Mouse (Mus musculus) CH12.LX (cell line): ENCODE results near the gene Jhy. TPM values are rescaled to one million over a fixed set of nuclear protein-coding genes. Genes with fewer than 3 reads are reported as not detected.

ENCODE experiments used
- DNase-seq: peaks from one replicate; pipeline ENCODE4 v3.0.0-alpha.2; 2013; ENCODE audit errors: extremely low read depth
- H3K27ac ChIP-seq: 2 replicates; pipeline ENCODE4 v1.5.1; 2012; ENCODE audit warnings: low read depth, mild to moderate bottlenecking, control low read depth, moderate library complexity; ENCODE audit not compliant: insufficient read depth
- H3K27me3 ChIP-seq: replicated peaks from 2 replicates; pipeline ENCODE3; 2012; ENCODE audit warnings: inconsistent platforms
- H3K36me3 ChIP-seq, 2 experiments: replicated peaks in 1 of 2; 2 replicates each; pipeline versions ENCODE3 to v1.6.1; 2012; ENCODE audit warnings: inconsistent platforms in 1 of 2, low read length in 1 of 2, mild to moderate bottlenecking in 1 of 2, mixed read lengths in 1 of 2, moderate library complexity in 1 of 2; ENCODE audit not compliant: control insufficient read depth in 1 of 2, insufficient read depth in 1 of 2
- H3K4me1 ChIP-seq, 2 experiments: 2 replicates each; pipeline ENCODE4 v1.6.1; 2012; ENCODE audit warnings: inconsistent platforms in 1 of 2, moderate library complexity in 1 of 2; ENCODE audit not compliant: insufficient read depth in 2 of 2, control insufficient read depth in 1 of 2
- H3K4me2 ChIP-seq: 2 replicates; pipeline ENCODE4 v1.6.1; 2012; ENCODE audit warnings: low read depth, mild to moderate bottlenecking, control low read depth; ENCODE audit not compliant: poor library complexity, insufficient read depth, severe bottlenecking
- H3K4me3 ChIP-seq, 3 experiments: fragments of 150-350 bp in 1 of 3; sonication (generic) in 1 of 3; replicated peaks in 1 of 3; 2 replicates each; pipeline versions ENCODE3 to v1.5.1; 2011 to 2012; ENCODE audit warnings: low read depth in 2 of 3, low read length in 2 of 3, mild to moderate bottlenecking in 2 of 3, moderate library complexity in 2 of 3, control low read depth in 1 of 3, improper control_type of control experiment in 1 of 3, inconsistent platforms in 1 of 3, mixed read lengths in 1 of 3; ENCODE audit not compliant: poor library complexity in 1 of 3
- H3K79me2 ChIP-seq: replicated peaks from 2 replicates; pipeline ENCODE4 v1.6.1; 2012; ENCODE audit warnings: mild to moderate bottlenecking, moderate library complexity; ENCODE audit not compliant: control insufficient read depth, poor library complexity, insufficient read depth, severe bottlenecking; ENCODE audit errors: extremely low read depth
- H3K9ac ChIP-seq: 2 replicates; pipeline ENCODE4 v1.6.1; 2012; ENCODE audit warnings: low read depth, mild to moderate bottlenecking, control low read depth, moderate library complexity; ENCODE audit not compliant: insufficient read depth
- H3K9me3 ChIP-seq: replicated peaks from 2 replicates; pipeline ENCODE3; 2012; ENCODE audit warnings: low read length, inconsistent platforms, mixed read lengths
- CHD1 ChIP-seq: IDR thresholded peaks from 2 replicates; pipeline ENCODE4 v1.6.1; 2012; ENCODE audit warnings: low read depth, low read length, improper control_type of control experiment, inconsistent platforms
- CHD2 ChIP-seq: IDR thresholded peaks from 2 replicates; pipeline ENCODE4 v1.6.1; 2011; ENCODE audit warnings: low read length, improper control_type of control experiment
- CTCF ChIP-seq, 2 experiments: IDR thresholded peaks in 1 of 2; conservative IDR thresholded peaks in 1 of 2; 2 replicates each; pipeline ENCODE4 v1.5.1; 2011 to 2012; ENCODE audit warnings: low read depth in 2 of 2, low read length in 2 of 2, improper control_type of control experiment in 1 of 2, inconsistent platforms in 1 of 2, mild to moderate bottlenecking in 1 of 2, moderate library complexity in 1 of 2
- ELF1 ChIP-seq: IDR thresholded peaks from 2 replicates; pipeline ENCODE4 v1.6.1; 2014; ENCODE audit warnings: low read depth, mild to moderate bottlenecking, inconsistent platforms, low read length, improper control_type of control experiment
- EP300 ChIP-seq: IDR thresholded peaks from 2 replicates; pipeline ENCODE4 v1.6.1; 2011; ENCODE audit warnings: low read length, improper control_type of control experiment
- ETS1 ChIP-seq: conservative IDR thresholded peaks from 2 replicates; pipeline ENCODE4 v1.6.1; 2012; ENCODE audit warnings: low read depth, mild to moderate bottlenecking, inconsistent platforms, low read length, improper control_type of control experiment, moderate library complexity
- GABPA ChIP-seq: IDR thresholded peaks from 2 replicates; pipeline ENCODE4 v1.6.1; 2012; ENCODE audit warnings: low read depth, low read length, improper control_type of control experiment, inconsistent platforms; ENCODE audit not compliant: insufficient replicate concordance
- HCFC1 ChIP-seq: IDR thresholded peaks from 2 replicates; pipeline ENCODE4 v1.6.1; 2012; ENCODE audit warnings: low read depth, mild to moderate bottlenecking, inconsistent platforms, low read length, improper control_type of control experiment
- IRF4 ChIP-seq: IDR thresholded peaks from 2 replicates; pipeline ENCODE4 v1.6.1; 2014; ENCODE audit warnings: low read depth, mild to moderate bottlenecking, inconsistent platforms, low read length, improper control_type of control experiment
- JUN ChIP-seq: IDR thresholded peaks from 2 replicates; pipeline ENCODE4 v1.6.1; 2011; ENCODE audit warnings: low read depth, mild to moderate bottlenecking, low read length, improper control_type of control experiment, moderate library complexity; ENCODE audit not compliant: insufficient read depth
- MAZ ChIP-seq: IDR thresholded peaks from 2 replicates; pipeline ENCODE4 v1.6.1; 2012; ENCODE audit warnings: low read depth, mild to moderate bottlenecking, inconsistent platforms, low read length, improper control_type of control experiment, moderate library complexity
- MEF2A ChIP-seq: IDR thresholded peaks from 2 replicates; pipeline ENCODE4 v1.6.1; 2014; ENCODE audit warnings: low read depth, mild to moderate bottlenecking, inconsistent platforms, low read length, improper control_type of control experiment, borderline replicate concordance
- MXI1 ChIP-seq: IDR thresholded peaks from 2 replicates; pipeline ENCODE4 v1.6.1; 2011; ENCODE audit warnings: mild to moderate bottlenecking, low read depth, low read length, improper control_type of control experiment
- MYC ChIP-seq: IDR thresholded peaks from 2 replicates; pipeline ENCODE4 v1.6.1; 2011; ENCODE audit warnings: low read depth, mild to moderate bottlenecking, improper control_type of control experiment, low read length
- NRF1 ChIP-seq: IDR thresholded peaks from 2 replicates; pipeline ENCODE4 v1.6.1; 2014; ENCODE audit warnings: low read depth, mild to moderate bottlenecking, inconsistent platforms, low read length, improper control_type of control experiment, moderate library complexity
- PAX5 ChIP-seq: IDR thresholded peaks from 2 replicates; pipeline ENCODE4 v1.6.1; 2012; ENCODE audit warnings: low read length, inconsistent platforms, mixed read lengths
- POLR2A ChIP-seq: IDR thresholded peaks from 2 replicates; pipeline ENCODE4 v1.6.1; 2011; ENCODE audit warnings: low read depth, mild to moderate bottlenecking, improper control_type of control experiment, low read length
- RAD21 ChIP-seq: IDR thresholded peaks from 2 replicates; pipeline ENCODE4 v1.6.1; 2011; ENCODE audit warnings: low read depth, mild to moderate bottlenecking, low read length, improper control_type of control experiment, moderate library complexity
- SIN3A ChIP-seq: IDR thresholded peaks from 2 replicates; pipeline ENCODE4 v1.6.1; 2012; ENCODE audit warnings: low read length, improper control_type of control experiment, inconsistent platforms
- SMC3 ChIP-seq: IDR thresholded peaks from 2 replicates; pipeline ENCODE4 v1.6.1; 2011; ENCODE audit warnings: low read depth, low read length, improper control_type of control experiment
- UBTF ChIP-seq: IDR thresholded peaks from 2 replicates; pipeline ENCODE4 v1.6.1; 2012; ENCODE audit warnings: low read depth, mild to moderate bottlenecking, inconsistent platforms, low read length, improper control_type of control experiment, moderate library complexity
- USF2 ChIP-seq: conservative IDR thresholded peaks from 2 replicates; pipeline ENCODE4 v1.6.1; 2011; ENCODE audit warnings: low read depth, low read length, improper control_type of control experiment
- ZC3H11A ChIP-seq: IDR thresholded peaks from 2 replicates; pipeline ENCODE4 v1.6.1; 2012; ENCODE audit warnings: low read depth, mild to moderate bottlenecking, inconsistent platforms, low read length, improper control_type of control experiment
- ZMIZ1 ChIP-seq: IDR thresholded peaks from 2 replicates; pipeline ENCODE4 v1.6.1; 2012; ENCODE audit warnings: low read depth, mild to moderate bottlenecking, inconsistent platforms, low read length, improper control_type of control experiment
- ZNF384 ChIP-seq: IDR thresholded peaks from 2 replicates; pipeline ENCODE4 v1.6.1; 2012; ENCODE audit warnings: low read depth, low read length, improper control_type of control experiment, inconsistent platforms
- dilution Hi-C: fragments of 300-500 bp; cut with MboI; formaldehyde crosslinking; loops from 2 replicates; pipeline ENCODE4 v1.14.3; 2020; ENCODE audit warnings: low sequenced_read_pairs; ENCODE audit not compliant: extremely low pct_unique_long_range_greater_than_20kb, extremely low pct_ligation_motif_present
- in situ Hi-C: fragments of 300-500 bp; cut with MboI; formaldehyde crosslinking; loops from 3 replicates; pipeline ENCODE4 v1.14.3; 2019; ENCODE audit warnings: low sequenced_read_pairs, low pct_ligation_motif_present, low pct_unique_long_range_greater_than_20kb, mixed read lengths
- polyA plus RNA-seq: library from polyadenylated mRNA; unstranded; fragments of >175 nt; gene quantifications from 2 replicates; pipeline ENCODE4 v1.2.1, GENCODE M21; 2012; ENCODE audit warnings: low read depth; ENCODE audit not compliant: insufficient read length
- total RNA-seq, 2 experiments: library from RNA; depleted of rRNA; stranded (reverse); fragments of 300-350 nt in 1 of 2; fragments of >200 nt in 1 of 2; gene quantifications; 2 replicates each; pipeline ENCODE4 v1.2.3; 2012 to 2014

Gene Jhy
- total and polyA plus RNA-seq, 3 experiments, result not detected

DNA sequence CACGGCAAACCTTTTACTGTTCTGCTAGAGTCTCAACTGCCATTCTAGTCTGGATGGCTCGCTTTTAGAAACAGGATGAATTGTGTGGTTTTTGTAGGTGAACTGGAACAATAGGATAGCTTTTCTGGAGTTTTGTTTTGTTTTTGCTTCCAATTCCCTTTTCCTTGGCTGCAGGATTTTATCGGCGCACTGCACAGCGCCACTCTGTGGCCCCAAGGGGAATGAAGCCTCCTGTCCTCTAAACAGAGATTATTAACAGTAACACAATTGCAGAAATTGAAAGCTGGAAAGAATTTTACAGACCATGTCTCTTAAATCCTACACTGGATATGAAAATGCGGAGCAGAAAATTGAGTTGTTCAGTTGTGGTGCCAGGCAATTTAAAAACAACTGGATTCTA is 18.6 kb upstream of the Jhy start:
- Histone ChIP-seq H3K27ac (no peak overlapping the region), H3K36me3 (no peaks in the 10 kb centered on the region), H3K4me3 (no peak overlapping the region), H3K79me2 (no peaks in the 10 kb centered on the region), H3K4me1 (no peaks in the 10 kb centered on the region), H3K27me3 (no peaks in the 10 kb centered on the region), H3K9ac (no peak overlapping the region), H3K9me3 (no peaks in the 10 kb centered on the region), H3K4me2 (no peak overlapping the region)
- no peak for DNase-seq
- in situ Hi-C loops (loop anchor here (25.0 kb wide), 3 partner anchors 170 to 955 kb away; partner anchors contain the start of gene Hspa8), dilution Hi-C loops (no loop called here)
- TF ChIP-seq CHD2, result no peak
- TF ChIP-seq MXI1, result no peak
- peak; percentile 16 for TF ChIP-seq RAD21
- TF ChIP-seq CHD1, result no peak
- TF ChIP-seq CTCF (conservative IDR thresholded peaks at IDR 0.05 in 1 of 2, IDR thresholded peaks at IDR 0.05 in 1 of 2; ENCODE audit: low read depth in 2 of 2, low read length in 2 of 2), result peak in 1 of 2 experiments; percentile 56; a peak in 2 of 4 replicates
- TF ChIP-seq ETS1, result no peak
- no peak for TF ChIP-seq JUN
- no peak for TF ChIP-seq SIN3A
- TF ChIP-seq SMC3, result peak; percentile 33

DNA sequence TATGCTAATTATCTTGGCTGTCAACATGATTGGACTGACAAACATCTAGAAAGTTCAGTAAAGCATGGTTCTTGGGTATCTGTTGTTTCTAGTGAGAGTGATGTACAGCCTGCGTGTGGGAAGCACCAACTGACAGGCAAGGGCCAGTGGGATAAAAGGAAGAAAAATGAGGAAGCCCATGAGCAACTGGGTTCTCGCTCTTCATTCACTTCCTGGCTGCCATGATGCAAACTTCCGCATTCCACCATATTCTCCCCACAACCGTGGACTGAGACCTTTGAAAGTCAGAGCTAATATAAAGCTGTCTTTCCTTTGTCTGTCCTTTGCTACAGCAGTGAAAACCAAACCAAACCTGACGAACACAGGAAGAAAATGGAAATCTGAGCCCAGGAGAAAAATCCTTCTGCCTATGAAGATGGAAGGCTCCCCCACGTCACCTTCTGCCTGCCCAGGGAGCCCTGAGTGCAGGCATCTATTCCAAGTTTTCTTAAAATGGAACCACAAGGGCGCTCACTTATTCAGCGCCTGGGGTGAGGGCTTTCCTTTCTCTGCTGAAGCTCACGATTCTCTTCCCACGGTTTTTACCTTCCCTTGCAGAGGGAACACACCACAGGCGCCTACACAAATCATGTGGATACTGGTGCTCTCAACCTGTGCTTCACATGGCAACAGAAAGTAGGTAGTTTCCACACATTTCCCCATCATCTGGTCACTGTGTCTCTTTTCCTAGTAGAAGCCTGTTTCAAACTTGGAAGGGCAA is 10.3 kb upstream of the Jhy start:
- no peak overlapping the region for H3K4me3 ChIP-seq
- TF ChIP-seq MYC, result no peak
- TF ChIP-seq PAX5, result no peak
- no peak for TF ChIP-seq CHD2
- no peak for TF ChIP-seq ZNF384
- TF ChIP-seq IRF4, result no peak
- no peak for TF ChIP-seq ZMIZ1
- TF ChIP-seq USF2, result no peak
- no peak for TF ChIP-seq HCFC1
- TF ChIP-seq CTCF (conservative IDR thresholded peaks at IDR 0.05 in 1 of 2, IDR thresholded peaks at IDR 0.05 in 1 of 2; ENCODE audit: low read depth in 2 of 2, low read length in 2 of 2), result no peak
- TF ChIP-seq ELF1, result no peak
- no peak for TF ChIP-seq MEF2A
- no peak for TF ChIP-seq EP300
- TF ChIP-seq NRF1, result no peak
- no peak for TF ChIP-seq UBTF
- no peak for TF ChIP-seq ZC3H11A
- TF ChIP-seq MAZ, result no peak
- no peak for TF ChIP-seq POLR2A
- no peak for TF ChIP-seq GABPA
- no peak overlapping the region for H3K4me2 ChIP-seq
- in situ Hi-C loops, result no loop called here
- no peak for DNase-seq
- no peaks in the 10 kb centered on the region for H3K36me3 ChIP-seq
- no peaks in the 10 kb centered on the region for H3K9me3 ChIP-seq
- dilution Hi-C loops, result no loop called here
- no peak overlapping the region for H3K27ac ChIP-seq
- no peaks in the 10 kb centered on the region for H3K27me3 ChIP-seq
- H3K79me2 ChIP-seq, result no peaks in the 10 kb centered on the region
- H3K9ac ChIP-seq, result no peak overlapping the region
- H3K4me1 ChIP-seq, result peaks cover 0 to 8% of the 10 kb centered on the region in 2 experiments; a peak in 1 of 4 replicates
